Mouse (Mus musculus): Measurements from ENCODE around the gene Baz2b. TPM values are rescaled to one million over a fixed set of nuclear protein-coding genes. Genes with fewer than 3 reads are reported as not detected.
A peak's percentile ranks its signal among the peaks of the same experiment; 100 is the strongest.
"Not testable (repeated sequence)": the region's sequence is repeated elsewhere in the genome, so short reads cannot be mapped to it uniquely, and the experiment has no call there.

The Baz2b gene
- polyA plus RNA-seq, 1 experiment from 2014 or later, result 57.2 TPM

DNA sequence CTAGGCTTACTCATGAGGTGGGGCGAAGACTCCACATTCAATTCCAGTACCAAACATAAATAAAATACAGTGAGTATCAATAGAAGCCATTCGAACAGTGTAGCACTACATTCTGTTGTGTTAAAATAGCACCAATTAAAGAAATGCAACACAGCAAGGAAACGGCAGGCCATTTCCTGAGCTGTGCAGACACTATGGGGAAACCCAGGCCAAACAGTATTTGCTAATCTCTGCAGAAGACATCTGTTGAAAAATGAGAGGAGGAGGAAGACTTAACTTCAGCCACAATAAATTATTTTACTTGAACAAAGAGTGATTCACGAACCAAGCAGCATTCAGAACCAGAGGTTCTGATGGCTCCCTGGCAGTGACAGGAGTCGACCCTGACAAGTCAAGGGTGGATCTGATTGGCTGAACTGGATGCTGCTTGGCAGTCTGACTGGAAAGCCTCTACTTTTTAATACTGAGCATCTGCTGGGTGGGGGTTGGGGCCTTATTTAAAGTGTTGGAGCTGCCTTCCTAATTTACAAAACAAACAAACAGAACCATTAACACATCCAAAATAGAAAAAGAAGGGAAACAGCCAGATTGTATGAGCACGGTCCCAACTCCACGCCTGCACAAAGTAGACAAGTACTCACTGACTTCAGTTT lies 126.5 kb downstream of the Baz2b start:
- TF ChIP-seq CTCF (IDR thresholded peaks at IDR 0.05; ENCODE audit: low read depth), result no peak
- Histone ChIP-seq H3K27me3 (ENCODE audit: insufficient read depth, low read length) (no peaks in the 10 kb centered on the region), H3K4me2 (no peak overlapping the region), H3K36me3 (ENCODE audit: insufficient read depth) (no peaks in the 10 kb centered on the region), H3K27ac (ENCODE audit: low read depth) (no peak overlapping the region; the same call in 1 of the 2 replicates), H3K4me3 (ENCODE audit: low read depth, low read length) (no peak overlapping the region), H3K9ac (no peak overlapping the region), H3K4me1 (ENCODE audit: insufficient read depth) (0 out of 2 replicates have a peak, but pooled peaks cover 4% of the 10 kb centered on the region), H3K9me3 (ENCODE audit: low read depth, low read length) (no peaks in the 10 kb centered on the region)
- ATAC-seq (ENCODE audit: insufficient read depth) (no peak), DNase-seq (no peak)
- 53% methylated on average over 7 of the region's 7 CpGs for WGBS

DNA sequence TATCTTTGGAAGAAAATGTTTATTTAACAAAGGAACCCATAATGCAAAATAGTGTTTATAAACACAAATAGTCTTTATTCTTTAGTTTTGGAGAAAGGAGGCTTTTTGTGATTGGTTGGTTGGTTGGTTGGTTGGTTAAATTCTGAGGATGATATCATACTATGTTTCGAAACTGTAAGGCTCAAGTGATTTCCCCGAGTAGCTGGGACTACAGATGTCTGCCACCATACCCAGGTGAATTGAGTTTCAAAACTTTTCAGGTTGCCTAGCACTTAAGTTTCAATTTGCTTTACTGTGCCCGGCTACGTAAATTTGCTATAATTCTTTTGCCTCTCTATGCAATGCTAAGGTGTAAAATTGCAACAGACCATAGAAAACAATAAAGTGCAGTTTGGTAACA lies 127.4 kb downstream of the Baz2b start:
- Histone ChIP-seq H3K9me3 (ENCODE audit: low read depth, low read length) (no peaks in the 10 kb centered on the region), H3K27ac (ENCODE audit: low read depth) (no peak overlapping the region), H3K36me3 (ENCODE audit: insufficient read depth) (no peaks in the 10 kb centered on the region), H3K4me1 (ENCODE audit: insufficient read depth) (0 out of 2 replicates have a peak, but pooled peaks cover 4% of the 10 kb centered on the region), H3K9ac (no peak overlapping the region), H3K27me3 (ENCODE audit: insufficient read depth, low read length) (no peaks in the 10 kb centered on the region), H3K4me2 (no peak overlapping the region), H3K4me3 (ENCODE audit: low read depth, low read length) (no peak overlapping the region)
- no peak for DNase-seq
- TF ChIP-seq CTCF (IDR thresholded peaks at IDR 0.05; ENCODE audit: low read depth), result no peak
- no peak for ATAC-seq (ENCODE audit: insufficient read depth)
- 85% methylated on average over 4 of the region's 4 CpGs for WGBS

DNA sequence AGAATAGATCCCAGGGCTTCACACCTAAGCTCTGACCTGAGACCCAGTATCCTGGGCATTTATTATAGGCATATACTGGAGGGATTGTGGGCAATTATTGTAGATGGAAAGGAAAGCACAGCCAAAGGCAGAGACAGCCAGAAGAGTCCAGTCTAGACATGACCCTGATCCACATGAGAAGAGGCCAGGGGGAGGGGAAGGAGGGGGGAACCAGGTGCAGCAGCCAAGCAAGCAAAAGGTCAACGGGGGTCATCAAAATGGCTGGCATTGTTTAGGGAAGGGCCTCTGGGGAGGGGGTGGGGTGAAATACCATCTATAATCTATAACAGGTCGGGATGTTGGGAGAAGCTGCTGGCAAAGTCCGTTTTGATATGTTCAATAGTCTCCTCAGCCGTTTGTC lies 128.8 kb downstream of the Baz2b start:
- no peak for TF ChIP-seq CTCF (IDR thresholded peaks at IDR 0.05; ENCODE audit: low read depth)
- Histone ChIP-seq H3K36me3 (ENCODE audit: insufficient read depth) (no peaks in the 10 kb centered on the region), H3K9ac (no peak overlapping the region), H3K4me1 (ENCODE audit: insufficient read depth) (0 out of 2 replicates have a peak, but pooled peaks cover 4% of the 10 kb centered on the region), H3K4me2 (no peak overlapping the region), H3K4me3 (ENCODE audit: low read depth, low read length) (no peak overlapping the region), H3K27me3 (ENCODE audit: insufficient read depth, low read length) (no peaks in the 10 kb centered on the region), H3K9me3 (ENCODE audit: low read depth, low read length) (no peaks in the 10 kb centered on the region), H3K27ac (ENCODE audit: low read depth) (no peak overlapping the region)
- DNase-seq (no peak), ATAC-seq (ENCODE audit: insufficient read depth) (no peak)
- WGBS, result 43% methylated on average over 4 of the region's 4 CpGs

DNA sequence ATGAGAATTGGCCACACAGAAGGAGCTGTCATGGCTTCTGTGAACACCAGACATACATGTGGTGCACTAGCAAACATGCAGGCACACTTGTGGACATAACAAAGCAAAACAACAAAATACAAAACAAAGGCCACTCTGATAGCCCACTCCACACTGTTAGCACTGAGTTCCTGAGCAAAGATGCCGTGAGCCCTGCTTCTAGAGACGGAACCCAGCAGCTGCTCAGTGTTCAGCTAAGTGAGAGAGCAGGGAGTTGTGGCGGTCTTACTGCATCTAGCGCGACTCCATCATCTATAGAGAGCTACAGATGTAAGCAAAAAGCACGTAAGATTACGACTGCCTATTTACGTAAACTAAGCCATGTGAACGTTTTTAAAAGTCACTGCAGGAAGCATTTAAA lies 132.0 kb downstream of the Baz2b start:
- H3K9me3 ChIP-seq (ENCODE audit: low read depth, low read length), result no peaks in the 10 kb centered on the region
- no peak overlapping the region for H3K4me2 ChIP-seq
- 66% methylated on average over 9 of the region's 9 CpGs for WGBS
- H3K36me3 ChIP-seq (ENCODE audit: insufficient read depth), result 0 out of 2 replicates have a peak, but pooled peaks cover 3% of the 10 kb centered on the region
- TF ChIP-seq CTCF (IDR thresholded peaks at IDR 0.05; ENCODE audit: low read depth), result no peak
- no peaks in the 10 kb centered on the region for H3K4me1 ChIP-seq (ENCODE audit: insufficient read depth)
- no peaks in the 10 kb centered on the region for H3K27me3 ChIP-seq (ENCODE audit: insufficient read depth, low read length)
- no peak overlapping the region for H3K4me3 ChIP-seq (ENCODE audit: low read depth, low read length)
- no peak overlapping the region for H3K27ac ChIP-seq (ENCODE audit: low read depth)
- no peak for DNase-seq
- no peak for ATAC-seq (ENCODE audit: insufficient read depth)
- H3K9ac ChIP-seq, result no peak overlapping the region

DNA sequence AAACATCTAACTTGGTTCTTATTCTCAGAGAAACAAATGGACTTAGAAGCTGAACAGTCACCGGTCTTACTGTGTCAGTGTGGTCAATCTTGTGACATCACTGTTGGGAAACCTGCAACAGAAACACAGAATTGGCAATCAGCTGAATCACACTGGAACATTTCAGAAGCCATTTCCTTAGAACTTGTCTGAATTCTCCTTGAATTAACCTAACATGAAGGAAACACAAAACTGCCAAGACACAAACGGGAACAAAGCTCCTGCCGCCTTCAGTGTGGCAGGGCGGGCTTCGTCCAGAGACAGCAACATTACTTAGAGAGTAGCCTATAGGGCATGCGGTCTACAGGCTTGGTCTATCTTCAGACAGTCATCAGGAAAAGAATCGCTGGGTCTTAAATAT lies 132.8 kb downstream of the Baz2b start:
- ATAC-seq (ENCODE audit: insufficient read depth), result no peak
- TF ChIP-seq CTCF (IDR thresholded peaks at IDR 0.05; ENCODE audit: low read depth), result no peak
- no peaks in the 10 kb centered on the region for H3K27me3 ChIP-seq (ENCODE audit: insufficient read depth, low read length)
- H3K4me1 ChIP-seq (ENCODE audit: insufficient read depth), result no peaks in the 10 kb centered on the region
- 64% methylated on average over 7 of the region's 7 CpGs for WGBS
- H3K36me3 ChIP-seq (ENCODE audit: insufficient read depth), result 0 out of 2 replicates have a peak, but pooled peaks cover 3% of the 10 kb centered on the region
- no peak overlapping the region for H3K27ac ChIP-seq (ENCODE audit: low read depth)
- no peak overlapping the region for H3K4me3 ChIP-seq (ENCODE audit: low read depth, low read length)
- no peak overlapping the region for H3K4me2 ChIP-seq
- H3K9me3 ChIP-seq (ENCODE audit: low read depth, low read length), result no peaks in the 10 kb centered on the region
- no peak for DNase-seq
- H3K9ac ChIP-seq, result no peak overlapping the region

DNA sequence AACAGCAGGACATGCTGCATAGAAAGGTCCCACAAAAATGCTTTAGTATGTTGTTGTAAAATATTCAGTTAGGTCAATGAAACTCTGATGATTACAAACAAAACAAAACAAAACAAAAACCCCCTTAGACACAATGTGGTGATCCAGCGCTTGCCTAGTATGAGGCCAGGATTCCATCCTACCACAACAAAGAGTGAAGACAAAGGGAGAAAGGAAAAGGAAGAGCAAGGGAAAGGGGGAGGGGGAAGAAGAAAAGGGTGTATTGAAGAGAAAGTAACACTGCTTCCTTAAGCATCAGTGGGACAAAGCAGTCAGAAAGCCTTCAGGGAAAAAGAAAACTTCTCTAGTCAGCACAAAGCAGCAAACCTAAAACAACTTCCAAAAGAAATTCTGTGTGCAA lies 133.6 kb downstream of the Baz2b start:
- ATAC-seq (ENCODE audit: insufficient read depth), result no peak

DNA sequence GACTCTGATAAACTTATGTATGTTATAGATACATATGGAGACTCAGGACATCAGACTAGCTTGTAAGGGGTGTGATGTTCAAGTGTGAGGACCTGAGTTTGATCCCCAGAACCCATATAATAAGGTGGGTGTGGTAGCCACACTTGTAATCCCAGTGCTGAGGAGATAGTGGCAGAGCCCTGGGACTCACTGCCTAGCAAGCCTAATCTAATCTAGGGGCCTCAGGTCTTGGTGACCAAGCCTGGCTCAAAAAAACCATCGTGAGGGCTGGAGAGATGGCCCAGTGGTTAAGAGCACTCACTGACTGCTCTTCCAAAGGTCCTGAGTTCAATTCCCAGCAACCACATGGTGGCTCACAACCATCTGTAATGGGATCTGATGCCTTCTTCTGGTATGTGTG lies 135.8 kb downstream of the Baz2b start:
- H3K27me3 ChIP-seq (ENCODE audit: insufficient read depth, low read length); H3K4me3 ChIP-seq (ENCODE audit: low read depth, low read length); H3K27ac ChIP-seq (ENCODE audit: low read depth); ATAC-seq (ENCODE audit: insufficient read depth); H3K4me2 ChIP-seq; H3K9ac ChIP-seq; H3K4me1 ChIP-seq (ENCODE audit: insufficient read depth); H3K9me3 ChIP-seq (ENCODE audit: low read depth, low read length); DNase-seq; H3K36me3 ChIP-seq (ENCODE audit: insufficient read depth): not testable (repeated sequence)
- 78% methylated on average over 1 of the region's 1 CpGs for WGBS

More for the DNA sequence above, 133.6 kb downstream of the Baz2b start:
- Histone ChIP-seq H3K36me3 (ENCODE audit: insufficient read depth) (0 out of 2 replicates have a peak, but pooled peaks cover 3% of the 10 kb centered on the region), H3K4me3 (ENCODE audit: low read depth, low read length) (no peak overlapping the region), H3K27me3 (ENCODE audit: insufficient read depth, low read length) (no peaks in the 10 kb centered on the region), H3K9ac (no peak overlapping the region), H3K4me1 (ENCODE audit: insufficient read depth) (no peaks in the 10 kb centered on the region), H3K9me3 (ENCODE audit: low read depth, low read length) (no peaks in the 10 kb centered on the region), H3K27ac (ENCODE audit: low read depth) (0 out of 2 replicates have a peak overlapping the region, but pooled peaks have one; percentile 11), H3K4me2 (no peak overlapping the region)
- WGBS, result 63% methylated on average over 1 of the region's 1 CpGs
- TF ChIP-seq CTCF (IDR thresholded peaks at IDR 0.05; ENCODE audit: low read depth), result no peak
- DNase-seq, result no peak
